Mouse (Mus musculus): ENCODE measurements around the gene Ccdc36.

GRCm38 (mm10) chr9:108386816-108387215 is 41.5 kb downstream of the Ccdc36 start:
- TF ChIP-seq GATA1 (IDR thresholded peaks at IDR 0.05; ENCODE audit: borderline replicate concordance, low read length) (no peak), FLI1 (IDR thresholded peaks at IDR 0.05; ENCODE audit: low read length) (no peak)
